Mouse (Mus musculus) cortical plate, adult 2 months (tissue): Measurements from ENCODE around the gene Rgmb.

Experiments
- CTCF ChIP-seq: fragments of 200-500 bp; IDR thresholded peaks from 2 replicates; pipeline ENCODE4 v1.5.1; 2011; ENCODE audit warnings: mild to moderate bottlenecking, control low read depth, low read length; ENCODE audit not compliant: insufficient read depth; ENCODE audit errors: extremely low read depth
- POLR2A ChIP-seq: fragments of 200-500 bp; IDR thresholded peaks from 2 replicates; pipeline ENCODE4 v1.6.1; 2011; ENCODE audit warnings: mild to moderate bottlenecking, low read length, control low read depth; ENCODE audit not compliant: insufficient read depth; ENCODE audit errors: extremely low read depth

GRCm38 (mm10) chr17:15769081-15769724, 61.6 kb downstream of the Rgmb start:
- no peak for TF ChIP-seq POLR2A
- no peak for TF ChIP-seq CTCF
